Mouse (Mus musculus) urinary bladder, postnatal 10 days (tissue): ENCODE data around the gene Bri3bp.
"Not testable (repeated sequence)": the region's sequence is repeated elsewhere in the genome, so short reads cannot be mapped to it uniquely, and the experiment has no call there.

Source experiments
- DNase-seq: peaks from one replicate; pipeline ENCODE4 v3.0.0; 2022; ENCODE audit warnings: low spot score

Gene Bri3bp

DNA sequence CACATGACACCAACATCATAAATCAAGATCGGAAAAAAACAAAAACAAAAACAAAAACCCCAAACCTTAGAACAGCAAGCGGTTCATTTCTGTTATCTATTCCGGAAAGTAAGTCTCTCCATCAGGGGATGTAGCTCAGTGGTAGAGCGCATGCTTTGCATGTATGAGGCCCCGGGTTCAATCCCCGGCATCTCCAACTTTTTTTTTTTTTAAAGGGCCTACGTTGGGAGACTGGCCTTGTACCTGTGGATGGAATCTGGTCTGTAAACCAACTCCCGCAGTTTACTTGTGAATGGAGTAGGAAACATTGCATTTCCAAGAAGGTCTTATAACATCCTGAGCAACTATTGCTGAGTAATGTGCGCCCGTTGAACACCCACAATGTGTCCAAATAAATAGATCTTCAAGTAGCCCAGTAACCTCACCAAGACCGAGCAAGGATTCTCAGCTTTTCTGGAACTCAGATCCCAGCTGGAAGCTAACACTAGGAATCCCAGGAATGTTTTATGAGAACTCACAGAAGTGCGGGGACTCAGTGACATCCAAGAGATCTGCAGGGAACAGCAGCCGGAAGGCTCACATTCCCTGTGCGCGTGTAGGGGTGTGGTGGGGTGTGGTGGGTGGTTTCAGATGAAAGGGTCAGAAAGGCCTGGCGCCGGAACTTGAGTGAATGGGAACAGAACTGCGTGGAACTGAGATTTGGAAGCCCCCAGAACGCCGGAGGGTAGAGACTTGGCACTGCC is 31.8 kb upstream of the Bri3bp start:
- DNase-seq, result no peak

- DNase-seq, result no peak
Observed at GRCm38 (mm10) chr5:125411972-125412530, 29.3 kb upstream of the Bri3bp start.

- DNase-seq, result not testable (repeated sequence)
Observed at GRCm38 (mm10) chr5:125412536-125412935, 28.8 kb upstream of the Bri3bp start.

GRCm38 (mm10) chr5:125413763-125414162 is 27.6 kb upstream of the Bri3bp start:
- no peak for DNase-seq

DNA sequence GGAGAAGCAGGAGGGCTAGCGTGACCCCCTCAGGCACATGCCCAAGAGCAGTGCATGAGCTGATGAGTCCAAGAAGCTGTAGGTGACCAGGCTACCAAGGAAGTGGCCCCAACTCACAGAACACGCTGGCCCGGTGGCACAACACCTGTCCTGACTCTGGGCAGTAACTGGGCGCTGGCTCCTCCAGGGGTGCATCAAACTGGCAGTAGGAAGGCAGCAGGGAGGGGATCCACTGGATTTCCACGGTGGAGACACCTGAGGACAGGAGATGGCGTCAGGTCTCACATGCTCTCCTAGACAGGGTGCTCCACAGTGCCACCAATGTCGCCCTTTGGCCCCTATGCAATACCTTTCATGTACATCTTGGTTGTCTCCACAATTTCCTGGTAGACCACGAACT is 25.2 kb upstream of the Bri3bp start:
- no peak for DNase-seq

GRCm38 (mm10) chr5:125418636-125419035 is 22.7 kb upstream of the Bri3bp start:
- no peak for DNase-seq

GRCm38 (mm10) chr5:125419124-125419523 is 22.2 kb upstream of the Bri3bp start:
- DNase-seq, result no peak

GRCm38 (mm10) chr5:125425698-125426276 is 15.6 kb upstream of the Bri3bp start:
- no peak for DNase-seq

DNA sequence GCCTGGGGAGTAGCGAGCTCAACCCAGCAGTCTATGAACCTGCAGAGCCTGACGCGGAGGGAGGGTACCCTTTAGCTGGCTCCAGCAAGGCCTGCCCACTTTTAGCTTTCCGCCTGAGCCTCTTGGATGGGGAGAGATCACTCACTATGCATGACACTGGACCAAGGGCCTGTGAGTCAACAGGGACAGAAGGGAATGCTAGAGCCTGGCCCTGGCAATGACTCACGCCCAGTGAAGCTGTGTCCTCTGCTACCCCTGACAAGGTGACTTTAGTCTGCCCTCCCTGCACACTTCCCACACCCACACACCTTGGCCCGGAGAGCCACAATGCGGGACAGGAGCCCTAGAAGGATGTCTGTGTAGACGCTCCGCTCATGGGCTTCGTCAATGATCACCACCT is 15.0 kb upstream of the Bri3bp start:
- DNase-seq, result no peak

GRCm38 (mm10) chr5:125432324-125432723 is 9.0 kb upstream of the Bri3bp start:
- DNase-seq, result not testable (repeated sequence)

DNA sequence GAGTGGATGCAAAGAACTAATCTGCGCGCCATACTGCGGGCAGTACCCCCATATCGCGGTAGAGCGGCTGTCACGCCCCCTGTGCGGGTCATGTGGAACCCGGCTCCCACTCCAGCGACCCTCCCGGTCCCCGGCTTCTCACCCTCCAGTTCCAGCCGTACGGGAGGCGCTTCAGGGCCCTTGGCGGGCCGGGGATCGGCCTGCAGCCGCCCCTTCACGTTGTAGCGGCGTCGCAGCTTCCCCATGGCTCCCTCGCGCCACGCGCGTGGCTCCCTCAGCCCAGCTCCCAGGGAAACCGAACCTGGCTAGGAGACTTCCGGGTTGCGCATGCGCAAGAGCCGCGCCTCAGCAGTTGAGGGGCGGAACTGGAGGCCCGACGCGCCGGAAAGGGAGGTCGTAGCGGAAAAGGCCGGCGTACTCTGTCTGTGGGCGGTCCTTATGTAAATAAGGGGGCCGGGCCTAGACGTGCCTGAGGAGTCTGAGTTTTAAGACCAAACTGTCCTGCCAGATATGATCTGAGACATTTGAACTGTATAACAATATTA is 7.5 kb upstream of the Bri3bp start, which contains the start of gene Dhx37:
Dhx37 (minus strand) TSS at position 329 of the 545 bp plus-strand sequence.
- peak; percentile 74 for DNase-seq

GRCm38 (mm10) chr5:125434347-125434746 is 7.0 kb upstream of the Bri3bp start:
- not testable (repeated sequence) for DNase-seq

GRCm38 (mm10) chr5:125440583-125441233 is 660 bp upstream of the Bri3bp start:
- no peak for DNase-seq

GRCm38 (mm10) chr5:125442136-125442995 is 998 bp downstream of the Bri3bp start:
- no peak for DNase-seq

DNA sequence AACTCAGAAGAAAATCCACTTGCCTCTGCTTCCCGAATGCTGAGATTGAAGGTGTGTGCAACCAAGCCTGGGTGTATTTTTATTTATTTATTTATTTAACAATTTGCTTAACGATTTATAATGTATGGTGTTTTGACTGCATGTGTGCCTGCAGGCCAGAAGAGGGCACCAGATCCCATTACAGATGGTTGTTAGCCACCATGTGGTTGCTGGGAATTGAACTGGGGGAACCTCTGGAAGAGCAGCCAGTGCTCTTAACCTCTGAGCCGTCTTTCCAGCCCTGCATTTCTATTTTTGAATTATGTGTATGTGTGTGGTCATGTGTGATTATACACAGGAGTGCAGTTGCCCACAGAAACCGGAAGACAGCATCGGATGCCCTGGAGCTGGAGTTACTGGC is 2.0 kb downstream of the Bri3bp start:
- DNase-seq, result no peak

- no peak for DNase-seq
Observed at GRCm38 (mm10) chr5:125443915-125444314, 2.5 kb downstream of the Bri3bp start.

DNA sequence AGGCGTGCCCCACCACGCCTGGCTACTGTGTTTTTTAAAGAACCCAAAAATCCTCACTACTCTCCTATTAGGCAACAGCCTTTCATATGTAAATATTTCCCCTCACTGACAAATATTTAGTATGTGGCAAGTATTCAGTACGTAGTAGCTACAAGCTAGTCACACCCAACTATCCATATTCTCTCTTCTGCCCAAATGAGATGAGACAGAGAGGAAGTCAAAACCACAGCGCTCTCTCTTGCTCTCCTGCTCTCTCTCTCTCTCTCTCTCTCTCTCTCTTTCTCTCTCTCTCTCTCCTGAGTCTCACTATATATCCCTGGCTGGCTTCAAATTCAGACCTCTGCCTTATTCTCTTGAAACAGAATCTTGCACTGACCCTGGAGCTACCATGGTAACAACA is 3.2 kb downstream of the Bri3bp start:
- no peak for DNase-seq

DNA sequence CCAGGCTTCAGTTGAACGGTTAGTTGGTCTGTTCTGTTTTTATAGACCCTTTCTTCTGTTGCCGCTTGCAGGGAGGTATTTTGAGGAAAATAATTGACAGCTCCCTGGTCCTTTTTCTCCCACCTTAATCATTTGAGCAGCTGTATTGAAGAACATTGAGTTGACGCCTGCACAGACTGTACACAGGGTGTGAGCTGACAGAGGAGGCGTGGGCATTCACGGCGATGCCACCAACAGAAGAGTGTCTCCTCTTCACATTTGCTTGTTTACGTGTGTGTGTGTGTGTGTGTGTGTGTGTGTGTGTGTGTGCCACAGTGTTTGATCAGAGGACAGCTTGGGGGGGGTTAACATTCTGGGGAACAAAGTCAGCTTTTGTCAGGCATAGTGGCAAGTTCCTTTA is 5.0 kb downstream of the Bri3bp start:
- DNase-seq, result no peak

- no peak for DNase-seq
Observed at GRCm38 (mm10) chr5:125448026-125448425, 6.7 kb downstream of the Bri3bp start.

DNA sequence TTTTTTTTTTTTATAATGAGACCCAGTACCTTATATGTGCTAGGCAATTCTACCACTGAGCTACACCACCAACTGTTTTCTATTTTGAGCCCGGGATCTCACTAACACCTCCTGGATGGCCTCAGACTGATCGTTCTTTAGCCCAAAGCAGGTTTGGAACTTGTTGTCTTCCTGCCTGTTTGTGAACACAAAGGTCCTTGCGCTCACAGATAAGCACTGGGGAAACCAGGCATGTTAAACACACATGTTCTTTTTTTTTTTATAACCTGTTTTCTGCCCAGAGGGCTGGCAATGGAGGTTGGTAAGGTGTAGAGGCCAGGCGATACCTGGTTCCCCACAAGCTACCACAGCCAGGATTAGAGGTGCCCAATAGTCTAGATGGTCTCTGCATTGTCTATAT is 7.3 kb downstream of the Bri3bp start:
- no peak for DNase-seq

- DNase-seq, result no peak
Observed at GRCm38 (mm10) chr5:125449306-125449705, 7.9 kb downstream of the Bri3bp start.

GRCm38 (mm10) chr5:125452573-125452972 is 11.2 kb downstream of the Bri3bp start:
- no peak for DNase-seq
